Mouse (Mus musculus): ENCODE results near the gene Fahd1.
A peak's percentile ranks its signal among the peaks of the same experiment; 100 is the strongest.

- TF ChIP-seq ELF1 (IDR thresholded peaks at IDR 0.05; ENCODE audit: low read depth, low read length) (peak; percentile 77), USF2 (conservative IDR thresholded peaks at IDR 0.05; ENCODE audit: low read depth, low read length) (no peak), ZMIZ1 (IDR thresholded peaks at IDR 0.05; ENCODE audit: low read depth, low read length) (no peak), MYC (IDR thresholded peaks at IDR 0.05; ENCODE audit: low read depth, low read length) (no peak), PAX5 (IDR thresholded peaks at IDR 0.05; ENCODE audit: low read length) (no peak), MAX (IDR thresholded peaks at IDR 0.05; ENCODE audit: low read length) (no peak)
Measured at GRCm38 (mm10) chr17:24881738-24882440, 31.7 kb upstream of the Fahd1 start.

Measured in CH12.LX (cell line).